Mouse (Mus musculus) stomach, embryonic 16.5 days (tissue): Measurements from ENCODE around the gene Cdk6. TPM values are rescaled to one million over a fixed set of nuclear protein-coding genes. Genes with fewer than 3 reads are reported as not detected.
A peak's percentile ranks its signal among the peaks of the same experiment; 100 is the strongest.

Source experiments
- ATAC-seq: fragments of 200-750 bp; cut with Nextera tagmentation; 2 replicates; pipeline ENCODE4 v1.8.0; 2017; ENCODE audit warnings: moderate number of reproducible peaks, moderate TSS enrichment; ENCODE audit not compliant: insufficient read depth, low FRiP score
- H3K27ac ChIP-seq: fragments of 300-500 bp; sonication (generic); 2 replicates; pipeline ENCODE4 v1.5.1; 2014; ENCODE audit warnings: low read length
- H3K27me3 ChIP-seq: fragments of 300-500 bp; sonication (generic); 2 replicates; pipeline ENCODE4 v1.6.1; 2014; ENCODE audit warnings: low read length, control low read depth, mixed read lengths; ENCODE audit not compliant: control insufficient read depth, insufficient read depth
- H3K36me3 ChIP-seq: fragments of 300-500 bp; sonication (generic); 2 replicates; pipeline ENCODE4 v1.6.1; 2014; ENCODE audit warnings: low read length; ENCODE audit not compliant: control insufficient read depth, insufficient read depth
- H3K4me1 ChIP-seq: fragments of 300-500 bp; sonication (generic); 2 replicates; pipeline ENCODE4 v1.6.1; 2014; ENCODE audit warnings: low read length, control low read depth, mixed read lengths; ENCODE audit not compliant: control insufficient read depth, insufficient read depth
- H3K4me2 ChIP-seq: fragments of 300-500 bp; sonication (generic); 2 replicates; pipeline ENCODE4 v1.6.1; 2014; ENCODE audit warnings: low read depth, low read length, mixed read lengths
- H3K4me3 ChIP-seq: fragments of 300-500 bp; sonication (generic); replicated peaks from 2 replicates; pipeline ENCODE4 v1.5.1; 2014; ENCODE audit warnings: mild to moderate bottlenecking, low read length
- H3K9ac ChIP-seq: fragments of 300-500 bp; sonication (generic); 2 replicates; pipeline ENCODE4 v1.6.1; 2014; ENCODE audit warnings: low read length
- H3K9me3 ChIP-seq: fragments of 300-500 bp; sonication (generic); replicated peaks from 2 replicates; pipeline ENCODE4 v1.6.1; 2016; ENCODE audit warnings: low read length, control low read depth; ENCODE audit not compliant: control insufficient read depth
- WGBS: fragments of 180-500 bp; shearing (Covaris S2); extraction: QIAGEN DNeasy Blood & Tissue Kit; methylation state at CpG from one replicate; pipeline ENCODE4 v1.1.7; 2014; 5-methylcytosine and 5-hydroxymethylcytosine counted together
- polyA plus RNA-seq: library from polyadenylated mRNA; unstranded; fragments of >200 nt; fragmentation: Nextera tagmentation; extraction: Ambion mirVana; gene quantifications from 2 replicates; pipeline ENCODE4 v1.2.1, GENCODE M21; 2015

The Cdk6 gene
- polyA plus RNA-seq, 1 experiment from 2014 or later: 25.9 TPM

DNA sequence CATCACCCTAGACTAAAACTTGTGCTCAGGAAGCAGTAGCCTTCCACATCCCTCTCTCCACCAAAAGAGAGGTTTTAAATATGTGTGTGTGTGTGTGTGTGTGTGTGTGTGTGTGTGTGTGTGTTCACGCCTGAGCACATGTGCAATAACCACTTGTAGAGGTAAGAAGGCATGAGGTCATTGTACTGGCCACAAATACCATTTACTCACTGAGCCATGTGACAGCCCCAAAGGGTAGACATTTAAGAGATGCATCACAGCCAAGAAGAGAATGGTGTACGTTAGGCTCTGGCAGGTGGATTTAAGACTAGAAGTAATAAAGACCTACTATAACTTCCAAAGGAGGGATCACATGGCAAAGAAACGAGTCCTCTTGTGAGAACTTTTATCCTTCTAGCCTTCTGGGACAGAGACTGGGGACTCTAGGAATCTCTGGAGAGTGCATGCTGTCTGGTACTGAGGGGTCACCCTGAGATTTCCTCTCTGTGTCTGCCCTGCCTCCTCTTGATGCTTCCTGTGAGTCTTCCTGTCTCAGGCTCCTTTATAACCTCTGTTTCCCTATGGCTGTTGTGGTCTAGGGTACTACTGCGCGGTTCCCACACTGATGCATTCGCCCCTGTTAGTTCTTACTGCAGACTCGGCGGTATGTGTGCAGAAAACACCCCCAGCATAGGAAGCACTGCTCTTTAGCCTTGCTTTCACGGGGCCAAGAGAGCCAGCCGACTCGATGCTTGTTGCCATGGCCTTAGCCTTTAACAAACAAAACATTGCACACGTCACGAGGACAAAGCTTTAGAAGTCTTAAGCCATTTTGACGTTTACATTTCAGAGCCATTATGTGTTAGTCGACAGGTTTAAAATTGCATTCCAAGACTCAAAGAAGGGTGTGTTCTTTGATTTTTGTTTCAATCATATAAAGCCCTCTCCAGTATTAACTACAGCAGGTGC is 22.0 kb downstream of the Cdk6 start:
- no peak overlapping the region for H3K9ac ChIP-seq
- no peak overlapping the region for H3K27ac ChIP-seq
- H3K4me3 ChIP-seq: no peak overlapping the region
- no peak for ATAC-seq
- H3K9me3 ChIP-seq: no peaks in the 10 kb centered on the region
- no peak overlapping the region for H3K4me2 ChIP-seq
- no peaks in the 10 kb centered on the region for H3K27me3 ChIP-seq
- WGBS: 59% methylated on average over 15 of the region's 15 CpGs
- H3K4me1 ChIP-seq: peaks cover 6% of the 10 kb centered on the region; the same call in 1 of the 2 replicates
- no peaks in the 10 kb centered on the region for H3K36me3 ChIP-seq

DNA sequence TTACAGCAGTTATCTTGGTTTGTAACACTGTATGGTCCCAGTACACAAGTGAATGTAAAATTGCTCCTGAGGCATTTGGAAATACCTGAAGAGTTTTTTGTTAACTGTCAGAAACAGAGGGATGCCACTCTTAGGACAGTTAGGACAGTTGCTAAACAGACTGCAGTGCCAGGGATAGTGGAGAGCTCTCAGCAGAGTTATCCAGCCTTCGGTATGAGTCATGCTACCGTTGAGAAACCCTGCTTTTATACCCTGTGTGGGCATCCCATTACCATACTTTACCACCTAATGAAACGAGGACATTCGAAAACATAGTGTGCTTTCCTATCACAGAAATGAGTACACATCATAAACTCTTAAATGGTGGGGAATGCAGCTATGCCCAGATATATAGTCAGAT is 25.8 kb downstream of the Cdk6 start:
- Histone ChIP-seq H3K9ac (no peak overlapping the region), H3K4me3 (no peak overlapping the region), H3K4me2 (no peak overlapping the region), H3K4me1 (peaks cover 6% of the 10 kb centered on the region; the same call in 1 of the 2 replicates), H3K36me3 (no peaks in the 10 kb centered on the region), H3K27me3 (no peaks in the 10 kb centered on the region), H3K9me3 (no peaks in the 10 kb centered on the region), H3K27ac (no peak overlapping the region)
- no peak for ATAC-seq
- WGBS: 92% methylated on average over 4 of the region's 4 CpGs

DNA sequence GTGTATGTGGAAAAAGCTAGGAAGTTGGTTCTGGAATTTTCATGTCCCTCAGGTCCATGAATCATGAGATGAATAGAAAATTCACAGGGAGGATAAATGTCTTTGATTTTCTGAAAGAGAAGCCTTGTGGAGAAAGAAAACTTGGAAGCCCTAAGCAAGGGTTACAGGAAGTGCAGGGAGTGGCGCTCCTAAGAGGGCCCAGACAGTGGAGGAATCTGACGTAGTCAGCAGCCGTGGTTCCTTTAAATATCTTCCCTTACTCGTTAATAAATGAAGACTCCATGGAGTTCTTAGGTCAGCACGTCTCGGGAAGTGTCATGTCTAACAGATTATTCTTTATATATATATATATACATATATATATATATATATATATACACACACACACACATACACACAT is 28.0 kb downstream of the Cdk6 start:
- H3K4me3 ChIP-seq: no peak overlapping the region
- ATAC-seq: peak; percentile 40; the same call in 1 of the 2 replicates
- no peaks in the 10 kb centered on the region for H3K36me3 ChIP-seq
- peaks cover 2% of the 10 kb centered on the region; the same call in 1 of the 2 replicates for H3K4me1 ChIP-seq
- 40% methylated on average over 6 of the region's 6 CpGs for WGBS
- 0 out of 2 replicates have a peak overlapping the region, but pooled peaks have one; percentile 21 for H3K9ac ChIP-seq
- H3K27me3 ChIP-seq: no peaks in the 10 kb centered on the region
- H3K4me2 ChIP-seq: peak overlapping the region; percentile 12; the same call in 1 of the 2 replicates
- no peaks in the 10 kb centered on the region for H3K9me3 ChIP-seq
- peak overlapping the region; percentile 38 for H3K27ac ChIP-seq

DNA sequence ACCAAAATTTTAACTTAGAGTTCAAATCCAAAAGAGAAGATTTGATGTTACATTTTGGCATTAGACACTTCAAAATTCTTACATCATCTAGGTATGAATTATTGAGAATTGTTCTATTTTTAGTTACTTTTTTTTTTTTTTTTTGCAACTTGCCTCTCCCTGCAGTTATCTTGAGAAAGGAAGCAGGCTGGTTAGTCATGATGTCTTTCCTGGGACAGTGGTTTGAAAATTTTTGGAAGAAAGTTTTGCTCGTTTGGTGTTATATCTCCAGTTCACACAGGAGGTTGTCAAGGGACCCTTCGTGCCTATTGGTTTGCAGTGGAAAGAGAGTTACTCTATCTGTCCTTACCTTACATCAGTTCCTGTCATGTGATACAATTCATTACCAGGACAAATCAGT is 29.9 kb downstream of the Cdk6 start:
- Histone ChIP-seq H3K4me2 (no peak overlapping the region), H3K4me1 (no peaks in the 10 kb centered on the region), H3K9me3 (no peaks in the 10 kb centered on the region), H3K4me3 (no peak overlapping the region), H3K27ac (no peak overlapping the region), H3K27me3 (no peaks in the 10 kb centered on the region), H3K9ac (no peak overlapping the region), H3K36me3 (no peaks in the 10 kb centered on the region)
- 84% methylated on average over 2 of the region's 2 CpGs for WGBS
- no peak for ATAC-seq

DNA sequence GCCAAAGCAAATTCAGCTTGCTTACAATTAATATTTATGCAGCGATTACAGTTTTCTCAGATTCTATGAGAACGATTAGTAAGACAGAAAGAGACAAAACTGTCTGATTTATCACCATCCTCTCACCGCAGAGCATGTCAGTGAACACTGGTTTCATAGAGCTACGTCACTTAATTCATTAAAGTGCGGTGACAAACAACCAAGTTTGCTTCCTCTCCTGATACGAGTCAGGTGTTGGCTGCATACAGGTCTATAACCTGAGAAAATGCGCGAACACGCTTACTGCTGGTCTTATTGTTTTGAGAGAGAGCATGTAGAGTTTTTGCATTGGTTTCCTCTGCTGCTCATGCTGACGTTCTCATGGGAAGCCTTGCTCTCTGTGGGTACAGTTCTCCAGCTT is 31.9 kb downstream of the Cdk6 start:
- ATAC-seq: no peak
- no peaks in the 10 kb centered on the region for H3K36me3 ChIP-seq
- 81% methylated on average over 10 of the region's 10 CpGs for WGBS
- H3K4me3 ChIP-seq: no peak overlapping the region
- no peaks in the 10 kb centered on the region for H3K4me1 ChIP-seq
- H3K9me3 ChIP-seq: no peaks in the 10 kb centered on the region
- no peaks in the 10 kb centered on the region for H3K27me3 ChIP-seq
- H3K27ac ChIP-seq: no peak overlapping the region
- no peak overlapping the region for H3K4me2 ChIP-seq
- H3K9ac ChIP-seq: no peak overlapping the region

DNA sequence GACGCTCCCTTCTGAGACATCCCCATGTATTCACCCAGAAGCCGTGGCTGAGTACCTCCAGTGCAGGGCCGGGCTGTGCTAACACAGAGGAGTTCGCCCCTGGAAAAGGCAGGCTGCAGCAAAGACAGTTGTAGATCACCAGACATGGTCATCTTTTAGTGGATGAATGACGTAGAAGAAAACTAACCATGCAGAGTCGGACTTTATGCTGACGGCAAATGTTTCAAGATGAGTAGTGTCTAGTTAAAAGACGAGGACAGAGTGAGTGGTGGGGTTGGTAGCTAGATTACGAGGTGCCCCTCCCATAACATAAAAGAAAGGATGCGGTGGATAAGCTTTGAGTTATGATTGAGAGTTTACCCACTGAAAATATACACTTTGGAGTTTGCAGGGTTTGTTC is 33.5 kb downstream of the Cdk6 start:
- Histone ChIP-seq H3K36me3 (no peaks in the 10 kb centered on the region), H3K4me3 (no peak overlapping the region), H3K27me3 (no peaks in the 10 kb centered on the region), H3K27ac (no peak overlapping the region), H3K4me1 (no peaks in the 10 kb centered on the region), H3K4me2 (no peak overlapping the region), H3K9me3 (no peaks in the 10 kb centered on the region), H3K9ac (no peak overlapping the region)
- 86% methylated on average over 10 of the region's 10 CpGs for WGBS
- ATAC-seq: no peak

DNA sequence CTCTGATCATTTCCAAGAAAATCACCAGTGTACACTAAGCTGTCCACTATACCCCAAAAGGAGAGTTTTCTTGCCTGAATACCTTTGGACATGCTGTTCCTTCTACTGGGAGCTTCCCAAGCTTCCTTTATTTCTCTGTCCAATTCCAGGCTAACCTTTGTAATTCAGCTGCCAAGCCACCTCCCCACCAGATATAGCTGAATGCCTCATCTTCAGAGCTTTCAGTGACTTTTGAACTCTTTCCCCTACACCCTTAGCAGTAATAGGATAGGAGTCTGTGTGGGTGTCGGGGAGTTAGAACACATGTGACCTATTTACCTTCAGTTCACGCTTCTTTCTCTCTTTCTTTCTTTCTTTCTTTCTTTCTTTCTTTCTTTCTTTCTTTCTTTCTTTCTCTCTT is 34.9 kb downstream of the Cdk6 start:
- H3K27me3 ChIP-seq: no peaks in the 10 kb centered on the region
- no peaks in the 10 kb centered on the region for H3K9me3 ChIP-seq
- no peaks in the 10 kb centered on the region for H3K4me1 ChIP-seq
- no peak overlapping the region for H3K27ac ChIP-seq
- no peaks in the 10 kb centered on the region for H3K36me3 ChIP-seq
- no peak overlapping the region for H3K9ac ChIP-seq
- H3K4me2 ChIP-seq: no peak overlapping the region
- no peak for ATAC-seq
- no peak overlapping the region for H3K4me3 ChIP-seq
- 86% methylated on average over 2 of the region's 2 CpGs for WGBS

DNA sequence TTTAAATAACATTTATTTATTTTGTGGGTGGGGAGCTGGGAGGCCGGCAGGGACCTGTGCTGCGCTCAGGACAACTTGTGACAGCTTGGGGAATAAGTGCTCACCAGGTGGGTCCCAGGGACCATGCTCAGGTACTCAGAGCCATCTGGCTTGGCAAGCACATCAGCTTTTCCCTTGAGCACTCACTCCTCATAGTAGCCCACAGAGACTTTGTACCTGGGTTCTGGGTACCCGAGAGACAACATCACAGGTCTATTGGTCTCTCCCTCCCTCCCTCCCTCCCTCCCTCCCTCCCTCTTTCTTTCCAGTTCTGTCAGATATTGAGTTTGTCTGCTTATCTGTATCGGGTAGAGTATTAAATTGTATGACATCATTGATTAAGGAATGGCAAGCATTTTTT is 38.0 kb downstream of the Cdk6 start:
- Histone ChIP-seq H3K27ac (no peak overlapping the region), H3K27me3 (no peaks in the 10 kb centered on the region), H3K36me3 (no peaks in the 10 kb centered on the region), H3K9me3 (no peaks in the 10 kb centered on the region), H3K4me3 (no peak overlapping the region), H3K9ac (no peak overlapping the region), H3K4me2 (no peak overlapping the region), H3K4me1 (peaks cover 7% of the 10 kb centered on the region; the same call in 1 of the 2 replicates)
- WGBS: 56% methylated on average over 4 of the region's 4 CpGs
- ATAC-seq: peak; percentile 19; the same call in 1 of the 2 replicates

DNA sequence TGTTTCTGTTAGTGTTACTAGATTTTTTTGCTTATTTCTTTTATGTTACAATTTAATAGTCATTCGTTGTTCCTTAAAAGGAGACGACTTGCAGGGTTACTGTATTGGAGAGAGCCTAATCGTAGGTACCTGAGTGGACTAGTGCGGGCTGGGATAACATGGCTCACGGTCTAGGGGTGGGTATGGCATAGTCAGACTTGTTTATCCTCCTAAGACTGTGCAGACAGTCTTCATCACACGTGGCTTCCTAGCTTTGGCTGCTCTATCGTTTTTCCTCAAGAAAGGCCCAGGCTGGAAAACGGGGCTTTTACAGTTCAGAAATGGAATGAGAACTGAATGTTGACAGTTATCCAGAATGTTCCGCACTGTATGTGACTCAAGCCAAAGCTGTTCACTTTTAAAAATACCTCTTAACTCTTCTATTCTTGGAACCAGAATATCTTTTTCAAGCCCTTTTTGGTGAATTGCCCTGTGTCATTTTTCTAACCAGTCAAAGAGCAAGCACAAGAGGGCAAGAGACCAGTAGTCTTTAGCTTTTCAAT is 39.5 kb downstream of the Cdk6 start:
- ATAC-seq: peak; percentile 79; the same call in 1 of the 2 replicates
- no peaks in the 10 kb centered on the region for H3K36me3 ChIP-seq
- no peak overlapping the region for H3K9ac ChIP-seq
- 60% methylated on average over 9 of the region's 9 CpGs for WGBS
- no peak overlapping the region for H3K4me2 ChIP-seq
- H3K4me3 ChIP-seq: no peak overlapping the region
- H3K4me1 ChIP-seq: peaks cover 7% of the 10 kb centered on the region; the same call in 1 of the 2 replicates
- H3K9me3 ChIP-seq: no peaks in the 10 kb centered on the region
- no peaks in the 10 kb centered on the region for H3K27me3 ChIP-seq
- H3K27ac ChIP-seq: peak overlapping the region; percentile 41; the same call in 1 of the 2 replicates
